Mouse (Mus musculus) limb, embryonic 12.5 days (tissue): Measurements from ENCODE around the gene Atad3a. TPM values are rescaled to one million over a fixed set of nuclear protein-coding genes. Genes with fewer than 3 reads are reported as not detected.

Experiments
- ATAC-seq: fragments of 200-750 bp; cut with Nextera tagmentation; 2 replicates; pipeline ENCODE4 v1.8.0; 2017; ENCODE audit warnings: low read depth, moderate TSS enrichment; ENCODE audit not compliant: insufficient number of reproducible peaks, insufficient read depth, low FRiP score, low TSS enrichment
- H3K27ac ChIP-seq: fragments of 300-500 bp; sonication (generic); 2 replicates; pipeline ENCODE4 v1.5.1; 2016; ENCODE audit warnings: mild to moderate bottlenecking, moderate library complexity
- H3K27me3 ChIP-seq: fragments of 300-500 bp; sonication (generic); 2 replicates; pipeline ENCODE4 v1.6.1; 2016; ENCODE audit warnings: mild to moderate bottlenecking, moderate library complexity
- H3K36me3 ChIP-seq: fragments of 300-500 bp; sonication (generic); 2 replicates; pipeline ENCODE4 v1.6.1; 2016; ENCODE audit warnings: mild to moderate bottlenecking, moderate library complexity
- H3K4me1 ChIP-seq: fragments of 300-500 bp; sonication (generic); replicated peaks from 2 replicates; pipeline ENCODE4 v1.6.1; 2016
- H3K4me2 ChIP-seq: fragments of 300-500 bp; sonication (generic); 2 replicates; pipeline ENCODE4 v1.6.1; 2016; ENCODE audit warnings: mild to moderate bottlenecking, moderate library complexity
- H3K4me3 ChIP-seq: fragments of 300-500 bp; sonication (generic); replicated peaks from 2 replicates; pipeline ENCODE4 v1.5.1; 2016; ENCODE audit warnings: mild to moderate bottlenecking
- H3K9ac ChIP-seq: fragments of 300-500 bp; sonication (generic); replicated peaks from 2 replicates; pipeline ENCODE4 v1.6.1; 2016; ENCODE audit warnings: mild to moderate bottlenecking, moderate library complexity
- H3K9me3 ChIP-seq: fragments of 300-500 bp; sonication (generic); 2 replicates; pipeline ENCODE4 v1.6.1; 2016; ENCODE audit warnings: mild to moderate bottlenecking, moderate library complexity
- WGBS: fragments of 180-500 bp; shearing (Covaris S2); methylation state at CpG from one replicate; pipeline ENCODE4 v1.1.7; 2016; 5-methylcytosine and 5-hydroxymethylcytosine counted together
- polyA plus RNA-seq: library from polyadenylated mRNA; unstranded; fragments of >200 nt; fragmentation: Nextera tagmentation; extraction: Ambion mirVana; gene quantifications from 2 replicates; pipeline ENCODE4 v1.2.1, GENCODE M21; 2016

Gene Atad3a
- polyA plus RNA-seq, 1 experiment from 2014 or later, result 108 TPM

- H3K4me2 ChIP-seq, result no peak overlapping the region
- H3K36me3 ChIP-seq, result no peaks in the 10 kb centered on the region
- H3K4me3 ChIP-seq, result no peak overlapping the region
- no peak for ATAC-seq
- peaks cover 18% of the 10 kb centered on the region for H3K27me3 ChIP-seq
- no peak overlapping the region for H3K27ac ChIP-seq
- WGBS, result 72% methylated on average over 3 of the region's 3 CpGs
- peaks cover 9% of the 10 kb centered on the region for H3K4me1 ChIP-seq
- H3K9me3 ChIP-seq, result no peaks in the 10 kb centered on the region
- H3K9ac ChIP-seq, result no peak overlapping the region
Observed at GRCm38 (mm10) chr4:155788300-155788699, 27.4 kb upstream of the Atad3a start.

GRCm38 (mm10) chr4:155785819-155786218 lies 24.9 kb upstream of the Atad3a start, which contains the start of gene Tmem88b:
Tmem88b (minus strand) TSS chr4:155785874.
- 75% methylated on average over 5 of the region's 5 CpGs for WGBS
- Histone ChIP-seq H3K27me3 (0 out of 2 replicates have a peak, but pooled peaks cover under 1% of the 10 kb centered on the region), H3K36me3 (no peaks in the 10 kb centered on the region), H3K4me2 (peak within 1 kb of the TSS; percentile 71), H3K4me3 (peak within 1 kb of the TSS; percentile 61), H3K9me3 (no peaks in the 10 kb centered on the region), H3K9ac (0 out of 2 replicates have a peak within 1 kb of the TSS, but pooled peaks have one; percentile 80), H3K4me1 (peaks cover 12% of the 10 kb centered on the region), H3K27ac (peak within 1 kb of the TSS; percentile 35; the same call in 1 of the 2 replicates)
- ATAC-seq, result no peak

GRCm38 (mm10) chr4:155785246-155785645 lies 24.4 kb upstream of the Atad3a start:
- Histone ChIP-seq H3K27me3 (no peaks in the 10 kb centered on the region), H3K4me1 (peaks cover 13% of the 10 kb centered on the region), H3K4me3 (no peak overlapping the region), H3K27ac (peak overlapping the region; percentile 35; the same call in 1 of the 2 replicates), H3K36me3 (no peaks in the 10 kb centered on the region), H3K4me2 (peak overlapping the region; percentile 71; the same call in 1 of the 2 replicates), H3K9me3 (no peaks in the 10 kb centered on the region), H3K9ac (0 out of 2 replicates have a peak overlapping the region, but pooled peaks have one; percentile 31)
- WGBS, result 80% methylated on average over 10 of the region's 10 CpGs
- no peak for ATAC-seq

GRCm38 (mm10) chr4:155784081-155784701 lies 23.3 kb upstream of the Atad3a start:
- Histone ChIP-seq H3K4me1 (peaks cover 13% of the 10 kb centered on the region), H3K27ac (peak overlapping the region; percentile 74), H3K4me2 (peak overlapping the region; percentile 71), H3K36me3 (no peaks in the 10 kb centered on the region), H3K4me3 (peak overlapping the region; percentile 61), H3K9ac (peak overlapping the region; percentile 80), H3K27me3 (no peaks in the 10 kb centered on the region), H3K9me3 (no peaks in the 10 kb centered on the region)
- peak; percentile 70 for ATAC-seq
- under 1% methylated on average over 52 of the region's 52 CpGs for WGBS

- ATAC-seq, result no peak
- Histone ChIP-seq H3K4me2 (peak overlapping the region; percentile 71), H3K4me3 (peak overlapping the region; percentile 61), H3K36me3 (no peaks in the 10 kb centered on the region), H3K9me3 (no peaks in the 10 kb centered on the region), H3K4me1 (peaks cover 13% of the 10 kb centered on the region), H3K27me3 (no peaks in the 10 kb centered on the region), H3K27ac (peak overlapping the region; percentile 74), H3K9ac (peak overlapping the region; percentile 80; the same call in 1 of the 2 replicates)
- WGBS, result 47% methylated on average over 16 of the region's 16 CpGs
Observed at GRCm38 (mm10) chr4:155783486-155784080, 22.7 kb upstream of the Atad3a start.

- Histone ChIP-seq H3K9me3 (no peaks in the 10 kb centered on the region), H3K4me2 (no peak overlapping the region), H3K4me1 (peaks cover 13% of the 10 kb centered on the region), H3K9ac (0 out of 2 replicates have a peak overlapping the region, but pooled peaks have one; percentile 27), H3K36me3 (no peaks in the 10 kb centered on the region), H3K4me3 (no peak overlapping the region), H3K27me3 (no peaks in the 10 kb centered on the region; the same call in 1 of the 2 replicates), H3K27ac (0 out of 2 replicates have a peak overlapping the region, but pooled peaks have one; percentile 41)
- ATAC-seq, result 0 out of 2 replicates have a peak, but pooled peaks have one; percentile 33
- WGBS, result 22% methylated on average over 6 of the region's 6 CpGs
Observed at GRCm38 (mm10) chr4:155780895-155781294, 20.0 kb upstream of the Atad3a start.

- no peak overlapping the region for H3K27ac ChIP-seq
- H3K9ac ChIP-seq, result no peak overlapping the region
- H3K4me3 ChIP-seq, result no peak overlapping the region
- no peaks in the 10 kb centered on the region for H3K36me3 ChIP-seq
- H3K9me3 ChIP-seq, result no peaks in the 10 kb centered on the region
- ATAC-seq, result no peak
- 84% methylated on average over 4 of the region's 4 CpGs for WGBS
- H3K4me1 ChIP-seq, result peaks cover 18% of the 10 kb centered on the region
- H3K4me2 ChIP-seq, result no peak overlapping the region
- peaks cover 10% of the 10 kb centered on the region for H3K27me3 ChIP-seq
Observed at GRCm38 (mm10) chr4:155779498-155779897, 18.6 kb upstream of the Atad3a start.

- no peak overlapping the region for H3K9ac ChIP-seq
- H3K4me2 ChIP-seq, result no peak overlapping the region
- peaks cover 20% of the 10 kb centered on the region for H3K27me3 ChIP-seq
- H3K4me3 ChIP-seq, result no peak overlapping the region
- no peak for ATAC-seq
- H3K4me1 ChIP-seq, result peaks cover 24% of the 10 kb centered on the region; the same call in 1 of the 2 replicates
- WGBS, result 78% methylated on average over 2 of the region's 2 CpGs
- no peaks in the 10 kb centered on the region for H3K36me3 ChIP-seq
- H3K9me3 ChIP-seq, result no peaks in the 10 kb centered on the region
- H3K27ac ChIP-seq, result no peak overlapping the region
Observed at GRCm38 (mm10) chr4:155777816-155778215, 16.9 kb upstream of the Atad3a start.

- H3K27me3 ChIP-seq, result peaks cover 30% of the 10 kb centered on the region
- H3K36me3 ChIP-seq, result no peaks in the 10 kb centered on the region
- WGBS, result 55% methylated on average over 2 of the region's 2 CpGs
- H3K9me3 ChIP-seq, result no peaks in the 10 kb centered on the region
- no peak for ATAC-seq
- H3K4me2 ChIP-seq, result no peak overlapping the region
- no peak overlapping the region for H3K27ac ChIP-seq
- H3K4me1 ChIP-seq, result peaks cover 24% of the 10 kb centered on the region; the same call in 1 of the 2 replicates
- H3K9ac ChIP-seq, result no peak overlapping the region
- no peak overlapping the region for H3K4me3 ChIP-seq
Observed at GRCm38 (mm10) chr4:155776704-155777335, 15.9 kb upstream of the Atad3a start.

GRCm38 (mm10) chr4:155775855-155776254 lies 15.0 kb upstream of the Atad3a start:
- Histone ChIP-seq H3K27ac (no peak overlapping the region), H3K27me3 (peaks cover 38% of the 10 kb centered on the region), H3K4me2 (no peak overlapping the region)

More at GRCm38 (mm10) chr4:155775855-155776254, 15.0 kb upstream of the Atad3a start:
- Histone ChIP-seq H3K9me3 (no peaks in the 10 kb centered on the region), H3K36me3 (no peaks in the 10 kb centered on the region), H3K4me3 (no peak overlapping the region), H3K9ac (no peak overlapping the region; the same call in 1 of the 2 replicates), H3K4me1 (peaks cover 22% of the 10 kb centered on the region; the same call in 1 of the 2 replicates)
- no peak for ATAC-seq
- WGBS, result 86% methylated on average over 3 of the region's 3 CpGs
